Mouse (Mus musculus) limb, embryonic 15.5 days (tissue): ENCODE data around the gene Lce1h. TPM values are rescaled to one million over a fixed set of nuclear protein-coding genes. Genes with fewer than 3 reads are reported as not detected.

Experiments used
- polyA plus RNA-seq: library from polyadenylated mRNA; unstranded; fragments of >200 nt; fragmentation: Nextera tagmentation; extraction: Ambion mirVana; gene quantifications from 2 replicates; pipeline ENCODE4 v1.2.1, GENCODE M21; 2015

Gene Lce1h
- polyA plus RNA-seq, 1 experiment from 2014 or later: 0.73 TPM

Other genes with a start within 250 kb of the Lce1h start
- 7.9 and 9.3 TPM in 2 replicates for gene 2310046K23Rik, start 230.6 kb downstream of the Lce1h start, polyA plus RNA-seq
- gene Ivl, start 191.3 kb downstream of the Lce1h start, polyA plus RNA-seq: 19.2 and 25.9 TPM in 2 replicates
- gene Smcp, start 176.1 kb downstream of the Lce1h start, polyA plus RNA-seq: not detected in 2 replicates
- 0.37 TPM in 1 of 2 replicates, not detected in the other for gene 2210017I01Rik, start 157.6 kb downstream of the Lce1h start, polyA plus RNA-seq
- 7.3 and 8.9 TPM in 2 replicates for gene Lce6a, start 143.4 kb downstream of the Lce1h start, polyA plus RNA-seq
- gene Lce1a1, start 116.8 kb downstream of the Lce1h start, polyA plus RNA-seq: 1.5 and 9.5 TPM in 2 replicates
- gene Lce1b, start 108.1 kb downstream of the Lce1h start, polyA plus RNA-seq: 0.33 and 1.3 TPM in 2 replicates
- gene Lce1a2, start 94.8 kb downstream of the Lce1h start, polyA plus RNA-seq: 3.2 and 14.9 TPM in 2 replicates
- 2.9 and 15.4 TPM in 2 replicates for gene Lce1c, start 85.8 kb downstream of the Lce1h start, polyA plus RNA-seq
- gene Lce1d, start 77.9 kb downstream of the Lce1h start, polyA plus RNA-seq: 0.77 and 2.2 TPM in 2 replicates
- 0.84 and 3.9 TPM in 2 replicates for gene Lce1e, start 56.0 kb downstream of the Lce1h start, polyA plus RNA-seq
- 1.5 and 5.1 TPM in 2 replicates for gene Lce1f, start 44.7 kb downstream of the Lce1h start, polyA plus RNA-seq
- not detected in 2 replicates for gene Gm38119, start 26.0 kb downstream of the Lce1h start, polyA plus RNA-seq
- gene Lce1g, start 12.7 kb downstream of the Lce1h start, polyA plus RNA-seq: 0.97 and 2.9 TPM in 2 replicates
- 2.0 and 6.3 TPM in 2 replicates for gene Lce1i, start 13.8 kb upstream of the Lce1h start, polyA plus RNA-seq
- 0.91 and 1.7 TPM in 2 replicates for gene Lce1j, start 25.4 kb upstream of the Lce1h start, polyA plus RNA-seq
- gene Lce1k, start 42.8 kb upstream of the Lce1h start, polyA plus RNA-seq: 1.3 TPM in 1 of 2 replicates, not detected in the other
- 1.2 and 5.7 TPM in 2 replicates for gene Kprp, start 62.2 kb upstream of the Lce1h start, polyA plus RNA-seq
- 1.8 and 5.4 TPM in 2 replicates for gene Lce1l, start 86.2 kb upstream of the Lce1h start, polyA plus RNA-seq
- 1.1 and 4.7 TPM in 2 replicates for gene 2310050C09Rik, start 105.2 kb upstream of the Lce1h start, polyA plus RNA-seq
- gene Lce3a, start 161.2 kb upstream of the Lce1h start, polyA plus RNA-seq: 0.60 TPM in 1 of 2 replicates, not detected in the other
- not detected in 2 replicates for gene Lce3b, start 167.9 kb upstream of the Lce1h start, polyA plus RNA-seq
- 4.7 and 11.3 TPM in 2 replicates for gene Lce3c, start 179.4 kb upstream of the Lce1h start, polyA plus RNA-seq
- gene Lce3d, start 192.3 kb upstream of the Lce1h start, polyA plus RNA-seq: not detected in 2 replicates
- 0.66 TPM in 1 of 2 replicates, not detected in the other for gene Lce3e, start 202.0 kb upstream of the Lce1h start, polyA plus RNA-seq
- gene Lce3f, start 227.2 kb upstream of the Lce1h start, polyA plus RNA-seq: 58.4 and 77.7 TPM in 2 replicates